Mouse (Mus musculus): ENCODE results near the gene Snrpd3.

DNA sequence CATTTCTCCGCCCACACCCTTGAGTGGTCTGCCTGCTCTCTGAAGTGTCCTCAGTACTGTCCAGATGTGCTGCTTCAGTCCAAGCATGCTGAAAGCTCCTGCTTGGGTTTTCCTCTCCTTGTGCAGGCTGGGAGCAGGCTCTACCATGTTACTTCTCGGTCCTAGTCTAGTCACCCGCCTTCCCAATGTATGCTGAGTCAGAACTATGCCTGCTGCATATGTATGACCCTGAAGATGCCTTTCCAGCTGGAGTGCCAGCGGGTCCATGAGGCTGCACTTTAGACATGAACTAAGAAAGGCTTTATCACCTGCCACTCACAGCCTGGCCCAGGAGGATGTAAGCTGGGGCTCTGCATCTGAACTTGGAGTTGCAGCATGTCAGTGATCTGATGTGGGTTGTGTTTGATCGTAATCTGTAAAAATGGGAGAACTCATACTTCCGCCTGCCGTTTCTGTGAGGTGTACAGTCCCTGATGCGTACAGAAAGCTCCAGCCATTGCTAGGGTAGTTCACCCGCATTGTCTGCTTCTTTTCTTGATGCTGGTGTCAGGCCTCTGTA, 14.3 kb downstream of the Snrpd3 start:
- TF ChIP-seq CTCF (IDR thresholded peaks at IDR 0.05; ENCODE audit: low read depth, low read length) = no peak
- no peak for TF ChIP-seq POLR2A (IDR thresholded peaks at IDR 0.05; ENCODE audit: extremely low read depth, insufficient read depth, low read length)

Data from liver, adult 2 months (tissue).